Mouse (Mus musculus) left cerebral cortex, adult 11 months (tissue): ENCODE measurements around the gene Tmem175.
A peak's percentile ranks its signal among the peaks of the same experiment; 100 is the strongest.

Source experiments
- DNase-seq: peaks from one replicate; pipeline ENCODE4 v3.0.0; 2022; ENCODE audit warnings: low spot score

Tmem175 gene

DNA sequence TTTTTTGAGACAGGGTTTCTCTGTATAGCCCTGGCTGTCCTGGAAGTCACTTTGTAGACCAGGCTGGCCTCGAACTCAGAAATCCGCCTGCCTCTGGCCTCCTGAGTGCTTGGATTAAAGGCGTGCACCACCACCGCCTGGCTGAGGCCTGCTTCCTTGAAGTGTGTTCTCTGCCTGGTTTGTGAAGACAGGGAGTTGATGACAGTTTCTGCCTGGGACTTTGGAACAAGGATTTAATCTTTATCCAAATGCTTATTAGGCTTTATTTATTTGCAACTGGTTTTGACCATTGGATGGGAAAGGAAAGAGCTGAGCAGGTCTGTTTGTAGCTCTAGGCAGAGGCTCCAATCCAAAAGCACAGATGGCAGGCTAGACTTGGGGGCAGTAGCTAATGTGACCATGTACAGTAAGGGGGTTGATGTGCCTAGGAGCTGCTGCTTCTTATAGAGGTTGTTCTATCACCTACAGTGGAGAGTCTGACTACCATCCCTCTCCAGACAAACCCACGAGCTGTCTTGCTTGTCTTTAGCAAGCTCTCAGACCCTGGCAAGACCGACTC is 48.8 kb downstream of the Tmem175 start:
- DNase-seq: no peak

DNA sequence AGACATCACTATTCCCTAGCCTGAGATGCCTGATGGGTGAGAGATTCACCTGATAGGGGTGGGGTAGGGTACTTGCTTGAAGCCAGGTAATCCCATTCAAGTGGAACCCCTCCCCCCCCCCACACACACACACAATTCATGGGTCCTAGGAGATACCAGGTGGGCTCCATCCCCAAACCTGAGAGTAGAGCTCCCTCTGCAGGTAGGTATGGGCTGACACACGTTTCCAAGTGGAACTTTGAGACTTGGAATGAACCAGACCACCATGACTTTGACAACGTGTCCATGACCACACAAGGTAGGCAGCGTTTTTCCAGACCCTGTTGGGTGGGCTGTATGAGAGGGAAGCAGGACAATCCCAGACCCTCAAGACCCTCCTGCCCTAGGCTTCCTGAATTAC is 50.3 kb downstream of the Tmem175 start:
- no peak for DNase-seq

DNA sequence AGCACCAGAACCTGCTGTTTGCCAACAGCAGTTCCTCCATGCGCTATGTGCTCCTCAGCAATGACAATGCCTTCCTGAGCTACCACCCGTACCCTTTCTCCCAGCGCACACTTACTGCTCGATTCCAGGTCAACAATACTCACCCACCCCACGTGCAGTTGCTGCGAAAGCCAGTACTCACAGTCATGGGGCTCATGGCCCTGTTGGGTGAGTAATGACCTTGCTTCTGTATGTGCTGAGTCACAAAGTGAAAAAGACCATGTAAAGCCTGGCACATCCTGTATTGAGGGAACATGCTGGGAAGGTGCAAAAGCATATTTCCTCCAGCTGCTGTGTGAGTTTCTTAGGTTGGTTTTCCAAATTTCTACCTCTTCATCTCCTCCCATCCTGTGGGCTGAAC is 51.3 kb downstream of the Tmem175 start:
- DNase-seq: no peak

DNA sequence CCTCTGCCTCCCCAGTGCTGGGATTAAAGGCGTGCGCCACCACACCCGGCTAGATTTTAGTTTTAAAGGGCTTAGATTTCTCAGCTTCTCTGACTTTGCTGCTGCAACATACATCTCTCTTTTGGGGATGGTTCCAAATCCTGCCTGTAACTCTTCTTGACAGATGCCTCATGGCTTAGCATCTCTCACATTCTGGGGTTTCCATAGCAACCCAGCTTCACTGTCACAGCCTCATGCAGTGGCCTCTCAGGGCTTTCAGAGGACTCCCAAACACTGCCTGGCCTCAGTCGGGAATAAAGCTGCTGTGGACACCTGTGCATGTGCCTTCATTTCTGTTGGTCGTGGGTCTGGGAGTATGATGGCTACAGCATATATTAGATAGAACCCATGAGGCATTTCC is 59.5 kb downstream of the Tmem175 start:
- no peak for DNase-seq

DNA sequence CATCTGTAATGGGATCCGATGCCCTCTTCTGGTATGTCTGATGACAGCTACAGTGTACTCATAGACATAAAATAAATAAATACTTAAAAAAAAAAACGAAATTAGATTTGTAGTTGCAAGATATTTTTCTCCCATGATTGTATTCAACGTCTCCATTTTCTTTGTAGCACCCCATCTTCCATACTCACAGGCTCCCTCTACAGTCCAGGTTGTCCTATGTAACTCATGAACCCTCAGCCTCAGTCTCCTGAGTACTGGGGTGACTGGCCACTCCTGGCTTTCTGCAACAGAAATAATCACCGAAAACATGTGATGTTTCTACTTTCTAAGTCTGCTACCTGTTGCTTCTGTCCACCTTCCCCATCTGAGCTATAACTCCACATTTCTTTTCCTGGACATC is 61.6 kb downstream of the Tmem175 start:
- no peak for DNase-seq

DNA sequence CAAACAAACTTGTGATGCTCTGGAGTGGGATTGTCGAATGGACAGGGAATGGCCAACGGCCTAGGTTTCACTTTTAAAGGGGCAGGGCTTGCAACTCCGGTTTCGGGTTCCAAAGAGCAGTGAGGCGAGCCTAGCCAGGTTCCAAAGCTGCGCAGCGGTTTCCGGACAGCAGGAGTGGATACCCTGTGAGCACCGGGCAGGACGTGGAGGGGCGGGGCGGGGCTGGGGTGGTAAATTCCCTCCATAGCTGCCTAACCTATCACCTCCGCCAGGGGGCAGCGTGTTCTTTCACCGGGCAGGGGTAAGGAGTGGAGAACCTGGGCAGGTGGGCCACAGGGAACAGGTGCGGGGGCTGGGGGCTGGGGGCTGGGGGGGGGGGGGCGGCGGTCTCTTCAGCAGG is 62.7 kb downstream of the Tmem175 start, which contains the start of gene Fgfrl1:
TSS of gene Fgfrl1 (plus strand) at position 112 of the 400 bp plus-strand sequence.
- DNase-seq: no peak

DNA sequence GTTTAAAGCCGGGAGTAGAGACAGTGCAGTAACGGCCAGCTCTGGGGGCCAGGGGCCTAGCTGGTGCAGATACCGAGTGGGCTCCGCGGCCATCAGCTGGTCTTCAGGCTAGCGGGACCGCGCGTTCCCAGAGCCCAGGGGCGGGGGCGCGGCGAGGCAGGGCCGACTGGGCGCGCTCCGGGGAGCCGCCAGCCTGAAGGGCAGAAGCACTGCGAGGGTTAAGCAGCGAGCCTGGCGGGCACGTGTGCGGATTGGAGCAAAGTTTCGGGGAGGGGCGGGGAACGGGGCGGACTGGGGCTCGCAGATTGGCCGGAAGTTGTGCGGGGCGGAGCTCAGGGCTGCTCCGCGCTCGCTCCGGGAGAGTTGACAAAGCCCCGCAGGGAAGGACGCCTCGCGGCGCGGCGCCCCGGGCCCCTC is 64.3 kb downstream of the Tmem175 start:
- no peak for DNase-seq

DNA sequence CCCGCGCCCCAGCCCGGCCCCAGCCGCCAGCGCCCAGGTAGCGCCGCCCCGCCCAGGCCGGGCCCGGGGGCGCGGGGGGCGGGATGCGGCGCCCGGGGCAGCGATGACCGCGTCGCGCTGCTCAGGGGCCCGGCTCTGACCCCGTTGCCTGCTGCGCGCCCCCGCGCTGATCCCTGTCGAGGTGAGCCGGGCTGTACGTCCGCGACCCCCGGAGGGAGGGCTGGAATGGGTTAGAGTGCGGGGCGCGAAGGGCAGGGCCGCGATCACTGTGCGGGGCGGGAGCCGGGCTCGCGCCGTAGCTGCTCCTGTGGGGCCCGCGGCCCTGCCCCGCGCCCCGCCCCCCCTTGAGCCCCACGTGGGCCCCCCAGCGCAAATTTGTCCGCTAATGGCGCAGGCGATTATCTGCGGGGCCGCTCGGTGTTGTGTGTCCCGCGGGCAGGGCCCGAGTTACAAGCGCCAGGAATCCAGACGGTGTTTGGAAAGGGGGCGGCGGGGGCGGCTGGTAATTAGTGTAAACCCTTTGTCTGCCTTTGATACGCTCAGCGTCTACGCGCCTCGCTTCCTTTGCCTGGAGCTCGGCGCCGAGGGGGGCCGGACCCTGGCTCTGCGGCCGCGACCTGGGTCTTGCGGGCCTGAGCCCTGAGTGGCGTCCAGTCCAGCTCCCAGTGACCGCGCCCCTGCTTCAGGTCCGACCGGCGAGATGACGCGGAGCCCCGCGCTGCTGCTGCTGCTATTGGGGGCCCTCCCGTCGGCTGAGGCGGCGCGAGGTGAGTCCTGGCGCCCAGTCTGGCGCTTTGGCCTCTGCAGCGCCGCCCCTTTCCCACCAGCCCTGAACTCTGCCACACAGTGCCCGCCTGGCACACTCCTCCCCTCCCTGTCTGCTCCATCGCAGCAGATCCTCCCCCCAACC is 65.0 kb downstream of the Tmem175 start:
- DNase-seq: no peak

DNA sequence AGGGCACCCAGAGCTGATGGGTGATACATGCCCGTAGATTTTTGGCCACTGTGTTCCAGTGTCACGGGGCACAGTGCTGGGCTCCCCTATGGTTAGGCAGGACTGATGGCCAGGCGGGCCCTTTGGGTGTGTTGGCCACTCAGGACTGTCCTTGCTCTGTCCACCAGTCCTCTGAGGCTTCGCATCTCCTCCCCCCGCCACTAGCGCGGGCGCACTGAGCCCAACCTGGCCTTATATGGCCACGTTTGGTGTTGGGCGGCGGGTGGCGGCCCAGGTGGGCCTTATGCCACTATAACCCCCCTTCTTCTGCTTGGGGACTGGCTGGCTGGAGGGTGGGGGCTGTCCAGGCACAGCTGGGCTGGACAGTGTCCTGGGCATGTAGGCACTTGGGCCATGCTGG is 66.3 kb downstream of the Tmem175 start:
- no peak for DNase-seq

DNA sequence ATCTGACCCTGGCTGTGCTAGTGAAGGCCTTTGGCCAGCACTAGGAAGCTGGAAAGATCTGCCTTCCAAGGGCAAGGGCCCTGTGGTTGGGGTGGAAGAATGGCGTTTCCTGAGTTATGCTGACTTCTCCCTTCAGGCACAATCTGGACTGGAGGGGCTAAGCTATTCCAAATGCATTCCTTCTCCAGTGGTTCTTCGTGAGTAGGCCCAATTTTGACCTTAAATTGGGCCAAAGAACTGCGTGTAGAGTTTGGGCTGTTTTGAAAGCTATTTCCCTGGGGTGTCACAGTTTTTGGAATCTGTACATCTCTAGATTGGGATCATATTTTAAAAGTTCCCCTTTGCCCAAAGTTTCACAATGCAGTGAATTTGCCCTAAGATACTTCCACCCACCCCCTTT is 67.0 kb downstream of the Tmem175 start:
- no peak for DNase-seq

DNA sequence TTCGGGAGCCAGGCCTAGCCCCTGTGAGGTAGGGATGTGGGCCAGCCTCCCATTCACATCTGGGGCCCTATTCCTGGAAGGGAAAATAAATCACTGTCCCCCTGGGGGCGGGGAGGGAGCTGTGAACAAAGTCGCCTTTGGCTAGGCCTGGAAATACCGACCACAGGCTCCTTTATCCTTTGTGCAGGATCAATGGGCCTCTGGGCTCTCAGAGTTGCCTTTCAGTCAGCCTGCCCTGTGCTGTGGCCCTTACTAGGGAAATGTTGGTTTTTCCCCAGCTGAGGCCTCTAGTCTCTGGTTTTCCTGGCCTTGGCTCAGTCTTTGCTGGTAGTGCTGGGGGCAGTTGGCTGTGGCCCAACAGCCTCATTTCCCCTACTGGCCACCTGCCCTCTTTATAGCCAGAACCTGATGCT is 67.8 kb downstream of the Tmem175 start:
- peak; percentile 50 for DNase-seq
